Mouse (Mus musculus) kidney, adult 2 months (tissue): ENCODE measurements around the gene Cebpe. TPM values are rescaled to one million over a fixed set of nuclear protein-coding genes. Genes with fewer than 3 reads are reported as not detected.

Experiments
- DNase-seq: peaks from one replicate; pipeline ENCODE4 v3.0.0; 2021
- H3K27ac ChIP-seq: fragments of 200-500 bp; 2 replicates; pipeline ENCODE4 v1.5.1; 2012; ENCODE audit warnings: low read depth, low read length, control low read depth, inconsistent platforms; ENCODE audit not compliant: insufficient read depth
- H3K27me3 ChIP-seq: fragments of 200-500 bp; replicated peaks from 2 replicates; pipeline ENCODE4 v1.6.1; 2012; ENCODE audit warnings: mild to moderate bottlenecking, moderate library complexity, low read length, inconsistent platforms; ENCODE audit not compliant: control insufficient read depth, insufficient read depth
- H3K36me3 ChIP-seq: fragments of 200-500 bp; 2 replicates; pipeline ENCODE4 v1.6.1; 2012; ENCODE audit warnings: mild to moderate bottlenecking, moderate library complexity, low read length, inconsistent platforms; ENCODE audit not compliant: control insufficient read depth, insufficient read depth
- H3K4me1 ChIP-seq: fragments of 200-500 bp; 2 replicates; pipeline ENCODE4 v1.6.1; 2011; ENCODE audit warnings: low read length; ENCODE audit not compliant: control insufficient read depth, insufficient read depth
- H3K4me3 ChIP-seq: fragments of 200-500 bp; 2 replicates; pipeline ENCODE4 v1.5.1; 2011; ENCODE audit warnings: mild to moderate bottlenecking, low read depth, low read length, control low read depth; ENCODE audit not compliant: insufficient read depth
- CTCF ChIP-seq: fragments of 200-500 bp; conservative IDR thresholded peaks from 2 replicates; pipeline ENCODE4 v1.5.1; 2011; ENCODE audit warnings: low read depth, mild to moderate bottlenecking, control low read depth, low read length, moderate library complexity, mixed read lengths; ENCODE audit not compliant: insufficient read depth, insufficient read length
- POLR2A ChIP-seq: fragments of 200-500 bp; IDR thresholded peaks from one replicate; pipeline ENCODE4 v1.6.1; 2011; ENCODE audit warnings: low read depth, low read length, control low read depth
- WGBS: fragments of 180-500 bp; shearing (Covaris S2); methylation state at CpG from one replicate; pipeline ENCODE4 v1.1.7; 2018; 5-methylcytosine and 5-hydroxymethylcytosine counted together
- polyA plus RNA-seq: library from polyadenylated mRNA; depleted of rRNA; stranded (reverse); fragments of >200 nt; gene quantifications from 2 replicates; pipeline ENCODE4 v1.2.3, GENCODE M21; 2012

Cebpe gene
- polyA plus RNA-seq, 1 experiment = 0.30 TPM

- no peaks in the 10 kb centered on the region for H3K36me3 ChIP-seq
- peak; percentile 59 for DNase-seq
- WGBS = 69% methylated on average over 16 of the region's 16 CpGs
- TF ChIP-seq CTCF = no peak
- TF ChIP-seq POLR2A = no peak
- H3K4me3 ChIP-seq = no peak overlapping the region
- no peak overlapping the region for H3K27ac ChIP-seq
- H3K27me3 ChIP-seq = no peaks in the 10 kb centered on the region
- peaks cover 9% of the 10 kb centered on the region for H3K4me1 ChIP-seq
Observed at GRCm38 (mm10) chr14:54747942-54748917, 36.3 kb upstream of the Cebpe start.

GRCm38 (mm10) chr14:54746038-54746437, 34.1 kb upstream of the Cebpe start:
- DNase-seq = no peak
- WGBS = 89% methylated on average over 9 of the region's 9 CpGs
- Histone ChIP-seq H3K27ac (no peak overlapping the region), H3K4me3 (no peak overlapping the region), H3K36me3 (no peaks in the 10 kb centered on the region), H3K4me1 (peaks cover 21% of the 10 kb centered on the region), H3K27me3 (no peaks in the 10 kb centered on the region)
- TF ChIP-seq POLR2A = no peak
- no peak for TF ChIP-seq CTCF

- TF ChIP-seq CTCF = no peak
- no peak for TF ChIP-seq POLR2A
- Histone ChIP-seq H3K36me3 (no peaks in the 10 kb centered on the region), H3K4me3 (no peak overlapping the region), H3K27me3 (no peaks in the 10 kb centered on the region), H3K4me1 (peaks cover 21% of the 10 kb centered on the region), H3K27ac (peak overlapping the region; percentile 47; the same call in 1 of the 2 replicates)
- 33% methylated on average over 8 of the region's 8 CpGs for WGBS
- peak; percentile 44 for DNase-seq
Observed at GRCm38 (mm10) chr14:54744473-54744872, 32.5 kb upstream of the Cebpe start.

GRCm38 (mm10) chr14:54742375-54742774, 30.4 kb upstream of the Cebpe start:
- no peak overlapping the region for H3K27ac ChIP-seq
- WGBS = 42% methylated on average over 2 of the region's 2 CpGs
- peak; percentile 88 for DNase-seq

GRCm38 (mm10) chr14:54741721-54742120, 29.7 kb upstream of the Cebpe start:
- no peak for TF ChIP-seq POLR2A
- TF ChIP-seq CTCF = no peak
- DNase-seq = no peak
- no peaks in the 10 kb centered on the region for H3K36me3 ChIP-seq
- peak overlapping the region; percentile 34 for H3K27ac ChIP-seq
- H3K27me3 ChIP-seq = no peaks in the 10 kb centered on the region
- no peak overlapping the region for H3K4me3 ChIP-seq
- WGBS = 65% methylated on average over 6 of the region's 6 CpGs
- peaks cover 16% of the 10 kb centered on the region for H3K4me1 ChIP-seq

More at GRCm38 (mm10) chr14:54742375-54742774, 30.4 kb upstream of the Cebpe start:
- no peaks in the 10 kb centered on the region for H3K27me3 ChIP-seq
- no peaks in the 10 kb centered on the region for H3K36me3 ChIP-seq
- TF ChIP-seq POLR2A (no peak), CTCF (no peak)
- H3K4me1 ChIP-seq = peaks cover 16% of the 10 kb centered on the region
- H3K4me3 ChIP-seq = no peak overlapping the region

- H3K4me1 ChIP-seq = peaks cover 8% of the 10 kb centered on the region; the same call in 1 of the 2 replicates
- TF ChIP-seq CTCF (no peak), POLR2A (no peak)
- H3K27me3 ChIP-seq = no peaks in the 10 kb centered on the region
- 62% methylated on average over 10 of the region's 10 CpGs for WGBS
- no peak overlapping the region for H3K27ac ChIP-seq
- no peak overlapping the region for H3K4me3 ChIP-seq
- H3K36me3 ChIP-seq = no peaks in the 10 kb centered on the region
- peak; percentile 61 for DNase-seq
Observed at GRCm38 (mm10) chr14:54737634-54738033, 25.7 kb upstream of the Cebpe start.

- no peaks in the 10 kb centered on the region for H3K36me3 ChIP-seq
- TF ChIP-seq CTCF (no peak), POLR2A (no peak)
- H3K4me1 ChIP-seq = peaks cover 3% of the 10 kb centered on the region; the same call in 1 of the 2 replicates
- H3K27me3 ChIP-seq = no peaks in the 10 kb centered on the region
- WGBS = 77% methylated on average over 14 of the region's 14 CpGs
- no peak overlapping the region for H3K4me3 ChIP-seq
- no peak for DNase-seq
- H3K27ac ChIP-seq = no peak overlapping the region
Observed at GRCm38 (mm10) chr14:54736555-54737552, 24.9 kb upstream of the Cebpe start.
